Mouse (Mus musculus): ENCODE measurements around the gene Efhd1.

DNA sequence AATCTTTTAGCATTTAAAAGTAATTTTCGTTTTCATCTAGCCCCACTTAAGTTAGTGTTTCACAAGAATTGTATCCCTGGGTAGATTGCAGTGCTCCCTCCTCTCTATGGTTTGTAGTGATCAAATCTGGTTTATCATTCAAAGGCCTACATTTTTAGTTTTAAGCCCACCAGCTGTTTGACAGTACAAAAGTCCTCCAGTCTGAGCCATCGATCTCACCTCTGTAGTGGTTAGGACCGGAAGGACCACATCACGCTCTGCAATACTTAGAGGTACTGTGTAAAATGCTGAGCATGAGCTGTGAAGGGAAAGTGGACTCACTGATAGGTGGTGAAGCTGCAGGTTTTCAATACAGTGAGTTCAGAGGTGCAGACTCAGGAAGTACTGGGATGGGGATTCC, 49.4 kb upstream of the Efhd1 start:
- TF ChIP-seq GATA1 (IDR thresholded peaks at IDR 0.05; ENCODE audit: low read depth, low read length) (no peak), CTCF (IDR thresholded peaks at IDR 0.05 in 2 of 3, conservative IDR thresholded peaks at IDR 0.05 in 1 of 3; ENCODE audit: control insufficient read depth in 1 of 3, insufficient read depth in 1 of 3, low read depth in 2 of 3, low read length in 3 of 3, poor library complexity in 1 of 3, severe bottlenecking in 1 of 3) (no peak), E2F4 (IDR thresholded peaks at IDR 0.05; ENCODE audit: borderline replicate concordance, low read depth, low read length) (no peak)
